Mouse (Mus musculus): ENCODE measurements around the gene B3gnt7. TPM values are rescaled to one million over a fixed set of nuclear protein-coding genes. Genes with fewer than 3 reads are reported as not detected.

The B3gnt7 gene
- polyA plus RNA-seq, 1 experiment from 2014 or later, result 3.4 TPM

DNA sequence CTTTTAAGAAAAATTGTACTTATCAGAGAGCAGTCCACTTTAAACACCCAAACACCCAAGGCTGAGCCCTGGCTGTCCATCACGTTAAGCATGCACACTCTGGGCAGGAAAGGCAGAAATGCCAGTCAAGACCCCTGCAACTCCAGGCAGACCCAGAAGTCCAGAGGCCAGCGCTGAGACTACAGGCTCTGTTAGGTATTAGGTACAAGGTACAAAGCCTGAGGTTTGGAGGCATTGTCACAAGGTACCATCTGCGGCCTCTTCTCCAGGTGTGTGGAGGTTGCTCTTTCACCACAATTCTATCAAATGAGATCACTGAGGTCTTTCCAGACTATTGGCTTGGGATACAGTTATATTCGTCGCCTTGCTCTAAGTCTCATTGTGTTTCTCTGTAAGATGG is 8.8 kb upstream of the B3gnt7 start:
- no peak for ATAC-seq (ENCODE audit: insufficient read depth, low FRiP score, low TSS enrichment)
- Histone ChIP-seq H3K9me3 (ENCODE audit: control insufficient read depth, low read length) (no peaks in the 10 kb centered on the region), H3K4me2 (ENCODE audit: low read depth) (no peak overlapping the region), H3K4me3 (ENCODE audit: low read depth, low read length) (no peak overlapping the region), H3K27me3 (ENCODE audit: control insufficient read depth, insufficient read depth, low read length) (no peaks in the 10 kb centered on the region), H3K36me3 (ENCODE audit: control insufficient read depth, insufficient read depth, low read length) (no peaks in the 10 kb centered on the region), H3K27ac (ENCODE audit: low read depth, low read length) (no peak overlapping the region), H3K9ac (ENCODE audit: low read length) (no peak overlapping the region), H3K4me1 (ENCODE audit: control insufficient read depth, insufficient read depth, low read length) (no peaks in the 10 kb centered on the region)
- WGBS, result 85% methylated on average over 5 of the region's 5 CpGs
- DNase-seq (ENCODE audit: low spot score), result no peak

DNA sequence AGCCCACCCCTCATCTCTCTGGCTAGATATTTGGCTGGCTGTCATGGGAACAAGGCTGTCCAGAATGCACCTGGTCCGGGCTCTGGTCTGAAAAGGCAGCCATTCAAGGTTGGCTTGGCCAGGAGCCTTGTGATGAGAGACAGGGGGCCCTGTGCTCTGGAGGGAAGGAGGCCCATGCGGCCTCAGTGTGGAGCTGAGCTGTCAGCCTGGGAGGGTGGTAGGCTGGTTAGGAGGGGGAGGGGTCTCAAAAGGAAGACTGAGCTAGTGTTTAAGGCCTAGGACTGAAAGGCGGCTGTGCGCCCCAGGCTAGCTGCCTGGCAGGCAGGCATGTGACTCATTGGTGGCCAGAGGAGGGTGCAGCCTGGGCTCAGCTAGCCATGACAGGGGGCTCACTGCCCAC is 8.2 kb upstream of the B3gnt7 start:
- H3K4me1 ChIP-seq (ENCODE audit: control insufficient read depth, insufficient read depth, low read length), result no peaks in the 10 kb centered on the region
- H3K9ac ChIP-seq (ENCODE audit: low read length), result no peak overlapping the region
- H3K4me2 ChIP-seq (ENCODE audit: low read depth), result no peak overlapping the region
- 16% methylated on average over 4 of the region's 4 CpGs for WGBS
- no peak overlapping the region for H3K4me3 ChIP-seq (ENCODE audit: low read depth, low read length)
- no peaks in the 10 kb centered on the region for H3K36me3 ChIP-seq (ENCODE audit: control insufficient read depth, insufficient read depth, low read length)
- H3K9me3 ChIP-seq (ENCODE audit: control insufficient read depth, low read length), result no peaks in the 10 kb centered on the region
- H3K27ac ChIP-seq (ENCODE audit: low read depth, low read length), result no peak overlapping the region
- H3K27me3 ChIP-seq (ENCODE audit: control insufficient read depth, insufficient read depth, low read length), result no peaks in the 10 kb centered on the region
- no peak for DNase-seq (ENCODE audit: low spot score)
- ATAC-seq (ENCODE audit: insufficient read depth, low FRiP score, low TSS enrichment), result no peak

DNA sequence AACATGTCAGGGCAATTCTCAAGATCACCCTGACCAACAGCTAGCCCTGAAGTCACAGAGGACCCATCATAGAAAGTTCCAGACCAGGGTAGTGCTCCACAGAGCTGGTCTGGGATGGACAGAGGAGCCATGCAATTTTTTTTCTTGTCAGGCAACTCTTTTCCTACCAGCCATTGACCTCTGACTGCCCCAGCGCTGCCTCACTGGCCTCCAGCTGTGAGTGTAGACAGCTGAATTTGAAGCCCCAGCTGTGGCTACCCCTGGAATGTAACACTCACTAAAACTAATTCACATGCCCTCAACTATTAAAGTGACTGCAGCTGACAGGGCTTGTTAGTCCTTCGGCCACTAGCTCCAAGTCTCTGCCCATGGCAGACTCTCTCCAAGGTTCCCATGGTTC is 2.5 kb upstream of the B3gnt7 start:
- Histone ChIP-seq H3K9me3 (ENCODE audit: control insufficient read depth, low read length) (no peaks in the 10 kb centered on the region), H3K4me2 (ENCODE audit: low read depth) (no peak overlapping the region), H3K9ac (ENCODE audit: low read length) (no peak overlapping the region), H3K27me3 (ENCODE audit: control insufficient read depth, insufficient read depth, low read length) (peaks cover 35% of the 10 kb centered on the region), H3K36me3 (ENCODE audit: control insufficient read depth, insufficient read depth, low read length) (no peaks in the 10 kb centered on the region), H3K4me1 (ENCODE audit: control insufficient read depth, insufficient read depth, low read length) (0 out of 2 replicates have a peak, but pooled peaks cover 3% of the 10 kb centered on the region), H3K27ac (ENCODE audit: low read depth, low read length) (no peak overlapping the region), H3K4me3 (ENCODE audit: low read depth, low read length) (no peak overlapping the region)
- WGBS, result 10% methylated on average over 2 of the region's 2 CpGs
- ATAC-seq (ENCODE audit: insufficient read depth, low FRiP score, low TSS enrichment) (no peak), DNase-seq (ENCODE audit: low spot score) (no peak)

DNA sequence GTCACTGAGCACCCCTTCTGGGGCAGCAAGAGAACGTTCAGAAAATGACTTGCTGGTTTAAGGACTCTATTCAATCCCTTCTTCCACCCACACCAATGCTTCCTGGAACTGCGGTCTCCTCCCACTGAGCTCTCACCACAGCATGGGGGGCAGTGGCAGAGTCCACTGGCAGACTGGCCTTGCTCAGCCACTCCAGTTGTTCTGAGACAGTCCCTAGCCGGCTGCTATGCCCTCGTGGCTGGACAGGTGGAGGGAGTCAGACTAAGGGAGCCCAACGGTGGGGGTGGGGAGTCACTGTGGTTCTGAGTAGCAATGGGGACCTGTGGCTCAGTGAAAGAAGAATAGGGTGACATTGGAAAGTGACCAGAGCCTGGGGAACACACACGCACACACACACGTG is 1.9 kb upstream of the B3gnt7 start:
- Histone ChIP-seq H3K27ac (ENCODE audit: low read depth, low read length) (no peak overlapping the region), H3K36me3 (ENCODE audit: control insufficient read depth, insufficient read depth, low read length) (no peaks in the 10 kb centered on the region), H3K4me1 (ENCODE audit: control insufficient read depth, insufficient read depth, low read length) (0 out of 2 replicates have a peak, but pooled peaks cover 3% of the 10 kb centered on the region), H3K4me3 (ENCODE audit: low read depth, low read length) (no peak overlapping the region), H3K4me2 (ENCODE audit: low read depth) (no peak overlapping the region), H3K9ac (ENCODE audit: low read length) (no peak overlapping the region), H3K9me3 (ENCODE audit: control insufficient read depth, low read length) (no peaks in the 10 kb centered on the region), H3K27me3 (ENCODE audit: control insufficient read depth, insufficient read depth, low read length) (peaks cover 36% of the 10 kb centered on the region)
- no peak for DNase-seq (ENCODE audit: low spot score)
- ATAC-seq (ENCODE audit: insufficient read depth, low FRiP score, low TSS enrichment), result no peak
- WGBS, result 57% methylated on average over 7 of the region's 7 CpGs

DNA sequence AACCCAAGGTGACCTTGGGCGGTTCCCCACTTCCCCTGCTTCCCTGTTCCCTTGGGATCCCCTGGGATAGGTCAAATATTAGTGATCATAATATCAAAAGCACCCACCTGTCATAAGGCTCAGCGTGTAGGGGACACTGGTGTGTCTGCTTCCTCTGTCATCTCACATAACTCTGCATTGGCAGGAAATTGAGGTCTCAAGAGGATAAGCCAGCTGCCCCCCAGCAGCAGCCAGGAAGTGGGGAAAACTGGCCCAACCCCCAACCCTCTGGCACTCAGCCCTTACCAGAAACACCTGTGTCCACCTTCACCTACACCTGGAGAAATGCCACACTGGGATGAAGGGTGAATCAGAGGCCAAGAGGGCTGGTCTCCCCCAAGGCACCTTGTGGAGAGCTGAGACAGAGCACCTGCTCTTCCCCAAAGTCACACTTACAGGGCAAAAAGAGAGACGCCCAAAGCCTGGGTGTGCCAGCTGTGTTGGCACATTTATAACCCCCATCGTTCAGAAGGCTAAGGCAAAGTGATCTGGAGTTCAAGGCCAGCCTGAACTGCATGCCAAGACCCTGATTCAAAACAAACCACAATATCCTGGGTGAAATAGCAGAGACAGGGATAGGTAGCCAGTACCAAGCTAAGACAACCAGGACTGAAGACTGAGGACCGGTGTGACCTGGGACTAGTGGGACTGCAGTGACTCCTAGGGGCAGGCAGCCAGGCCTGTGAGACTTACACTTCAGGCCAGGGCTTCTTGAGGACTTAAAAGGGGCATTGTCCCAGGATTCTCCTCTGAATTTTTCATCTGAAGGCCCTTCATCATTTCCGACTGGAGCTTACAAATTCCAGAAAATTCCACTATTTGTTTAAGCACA is 1.2 kb upstream of the B3gnt7 start:
- ATAC-seq (ENCODE audit: insufficient read depth, low FRiP score, low TSS enrichment) (no peak), DNase-seq (ENCODE audit: low spot score) (no peak)
- H3K4me3 ChIP-seq (ENCODE audit: low read depth, low read length), result no peak overlapping the region
- no peak overlapping the region for H3K4me2 ChIP-seq (ENCODE audit: low read depth)
- H3K27me3 ChIP-seq (ENCODE audit: control insufficient read depth, insufficient read depth, low read length), result peaks cover 39% of the 10 kb centered on the region
- H3K4me1 ChIP-seq (ENCODE audit: control insufficient read depth, insufficient read depth, low read length), result 0 out of 2 replicates have a peak, but pooled peaks cover 3% of the 10 kb centered on the region
- H3K9ac ChIP-seq (ENCODE audit: low read length), result no peak overlapping the region
- H3K9me3 ChIP-seq (ENCODE audit: control insufficient read depth, low read length), result no peaks in the 10 kb centered on the region
- 47% methylated on average over 6 of the region's 6 CpGs for WGBS
- H3K36me3 ChIP-seq (ENCODE audit: control insufficient read depth, insufficient read depth, low read length), result no peaks in the 10 kb centered on the region
- no peak overlapping the region for H3K27ac ChIP-seq (ENCODE audit: low read depth, low read length)

DNA sequence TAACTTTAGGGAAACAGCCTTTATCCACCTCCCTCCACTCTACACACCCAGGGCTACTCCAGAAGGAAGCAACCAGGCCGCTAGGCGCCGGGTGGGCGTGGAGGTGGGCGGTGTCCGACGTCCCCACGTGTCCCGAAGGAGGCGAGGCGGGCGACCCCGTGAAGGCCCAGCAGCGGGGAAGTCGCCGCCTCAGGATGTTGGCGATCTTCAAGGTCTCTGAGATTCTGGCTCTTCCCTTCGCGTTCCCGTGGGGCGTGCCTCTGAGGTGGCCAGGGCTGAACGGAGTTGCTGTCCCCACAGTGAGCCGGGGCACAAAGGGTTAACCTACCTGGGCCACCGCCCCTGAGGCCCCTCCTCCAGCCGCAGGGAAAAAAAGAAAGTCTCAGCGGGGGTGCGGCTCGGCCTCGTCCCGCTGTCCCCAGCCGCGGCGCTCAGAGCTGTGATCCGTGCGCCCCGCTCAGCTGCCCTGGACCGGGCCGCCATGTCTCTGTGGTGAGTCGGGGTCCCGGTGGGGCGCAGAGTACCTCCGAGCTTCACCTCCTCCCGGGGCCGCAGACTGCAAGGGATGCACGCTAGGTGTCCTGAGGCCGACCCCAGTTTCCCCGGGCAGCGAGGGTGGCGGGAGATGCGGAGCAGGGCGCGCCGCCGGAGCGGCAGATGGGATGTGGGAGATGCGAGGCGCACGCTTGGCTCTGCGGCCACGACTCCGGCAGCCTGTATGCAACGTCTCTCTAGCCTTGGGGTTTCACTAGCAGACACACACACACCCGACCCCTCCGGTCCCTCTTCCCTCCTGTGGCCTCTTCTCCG is 636 bp downstream of the B3gnt7 start:
- Histone ChIP-seq H3K36me3 (ENCODE audit: control insufficient read depth, insufficient read depth, low read length) (no peaks in the 10 kb centered on the region), H3K9me3 (ENCODE audit: control insufficient read depth, low read length) (no peaks in the 10 kb centered on the region), H3K4me3 (ENCODE audit: low read depth, low read length) (peak overlapping the region; percentile 55), H3K4me2 (ENCODE audit: low read depth) (peak overlapping the region; percentile 98), H3K9ac (ENCODE audit: low read length) (peak overlapping the region; percentile 60), H3K4me1 (ENCODE audit: control insufficient read depth, insufficient read depth, low read length) (0 out of 2 replicates have a peak, but pooled peaks cover 3% of the 10 kb centered on the region), H3K27me3 (ENCODE audit: control insufficient read depth, insufficient read depth, low read length) (peaks cover 39% of the 10 kb centered on the region), H3K27ac (ENCODE audit: low read depth, low read length) (no peak overlapping the region)
- ATAC-seq (ENCODE audit: insufficient read depth, low FRiP score, low TSS enrichment) (peak; percentile 55), DNase-seq (ENCODE audit: low spot score) (peak; percentile 70)
- under 1% methylated on average over 63 of the region's 65 CpGs for WGBS

DNA sequence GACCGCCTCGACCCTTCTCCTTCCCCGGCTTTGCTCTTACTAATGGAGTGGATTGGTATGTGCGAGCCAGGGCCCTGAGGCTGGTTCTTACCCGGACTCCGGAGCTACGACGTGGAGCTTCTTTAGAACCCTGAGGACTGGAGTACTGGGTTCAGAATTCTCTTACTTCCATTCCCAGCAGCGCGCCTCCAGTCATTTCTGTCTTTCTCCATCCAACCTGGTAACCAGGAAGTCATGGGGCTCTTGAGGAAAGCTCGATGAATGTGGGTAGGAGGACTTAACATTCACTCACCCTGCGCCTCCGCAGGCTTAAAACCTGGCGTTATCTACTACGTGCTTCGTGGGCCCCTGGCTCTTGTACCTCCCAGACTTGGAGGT is 1.2 kb downstream of the B3gnt7 start:
- Histone ChIP-seq H3K27me3 (ENCODE audit: control insufficient read depth, insufficient read depth, low read length) (peaks cover 39% of the 10 kb centered on the region), H3K4me2 (ENCODE audit: low read depth) (peak overlapping the region; percentile 98), H3K4me1 (ENCODE audit: control insufficient read depth, insufficient read depth, low read length) (0 out of 2 replicates have a peak, but pooled peaks cover 3% of the 10 kb centered on the region), H3K9me3 (ENCODE audit: control insufficient read depth, low read length) (no peaks in the 10 kb centered on the region), H3K4me3 (ENCODE audit: low read depth, low read length) (peak overlapping the region; percentile 55), H3K27ac (ENCODE audit: low read depth, low read length) (no peak overlapping the region), H3K9ac (ENCODE audit: low read length) (peak overlapping the region; percentile 60), H3K36me3 (ENCODE audit: control insufficient read depth, insufficient read depth, low read length) (no peaks in the 10 kb centered on the region)
- DNase-seq (ENCODE audit: low spot score), result no peak
- ATAC-seq (ENCODE audit: insufficient read depth, low FRiP score, low TSS enrichment), result no peak
- WGBS, result 3% methylated on average over 15 of the region's 16 CpGs

DNA sequence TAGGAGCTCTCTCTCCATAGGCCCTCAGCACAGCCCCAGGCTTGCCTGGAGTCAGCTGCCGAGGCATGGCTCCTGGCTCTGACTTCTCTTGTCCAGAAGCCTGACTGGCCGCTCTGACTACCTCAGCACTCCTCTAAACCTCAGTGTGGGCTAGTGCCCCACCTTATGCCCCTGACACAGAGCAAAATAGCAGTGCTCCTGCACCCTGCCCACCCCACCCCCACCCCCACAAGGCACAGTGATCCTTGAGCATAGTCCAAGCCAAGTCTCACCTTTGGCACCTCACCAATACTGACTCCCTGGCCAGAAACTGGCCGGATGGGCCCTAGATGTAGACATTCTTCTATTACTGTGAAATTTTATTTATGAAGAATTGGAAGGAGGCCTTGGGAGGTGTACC is 4.1 kb downstream of the B3gnt7 start:
- Histone ChIP-seq H3K9me3 (ENCODE audit: control insufficient read depth, low read length) (no peaks in the 10 kb centered on the region), H3K4me1 (ENCODE audit: control insufficient read depth, insufficient read depth, low read length) (peaks cover 10% of the 10 kb centered on the region; the same call in 1 of the 2 replicates), H3K4me2 (ENCODE audit: low read depth) (no peak overlapping the region), H3K27me3 (ENCODE audit: control insufficient read depth, insufficient read depth, low read length) (peaks cover 36% of the 10 kb centered on the region), H3K4me3 (ENCODE audit: low read depth, low read length) (no peak overlapping the region), H3K9ac (ENCODE audit: low read length) (no peak overlapping the region), H3K36me3 (ENCODE audit: control insufficient read depth, insufficient read depth, low read length) (no peaks in the 10 kb centered on the region), H3K27ac (ENCODE audit: low read depth, low read length) (no peak overlapping the region)
- DNase-seq (ENCODE audit: low spot score) (no peak), ATAC-seq (ENCODE audit: insufficient read depth, low FRiP score, low TSS enrichment) (no peak)
- 83% methylated on average over 3 of the region's 3 CpGs for WGBS

Data from neural tube, embryonic 11.5 days (tissue).